8 mouse cellular contexts compared by ENCODE assay signal in the genomic region with DNA sequence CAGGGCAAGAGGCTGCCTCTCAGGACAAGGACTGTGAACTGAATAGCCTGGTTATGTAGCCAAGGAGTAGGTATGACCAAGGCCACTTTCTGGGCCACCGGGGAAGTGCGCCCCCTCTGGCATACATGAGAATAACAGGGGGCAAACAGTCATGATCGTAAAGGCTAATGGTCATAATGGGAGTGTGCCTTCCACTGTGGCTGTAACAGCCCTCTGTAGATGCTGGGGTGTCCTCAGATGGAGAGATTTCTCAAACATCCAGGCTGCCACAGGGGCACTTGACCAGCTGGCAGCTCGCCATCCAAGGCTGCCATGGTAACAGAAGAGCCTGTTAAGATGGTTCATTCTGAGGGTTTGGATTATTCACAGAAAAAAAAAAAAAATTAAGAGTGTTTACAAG.
A peak's percentile ranks its signal among the peaks of the same experiment; 100 is the strongest.
DNase-seq lines count a peak whose midpoint lies in the region; ATAC-seq and TF ChIP-seq lines count a peak whose summit lies in the region.

No protein-coding gene starts in this region.

- no peak overlapping the region for H3K4me2 ChIP-seq in hindbrain, embryonic 11.5 days (replicated peaks; ENCODE audit: low read depth, low read length)
- no peak overlapping the region for H3K4me2 ChIP-seq in hindbrain, embryonic 13.5 days

- no peak overlapping the region for H3K27ac ChIP-seq in hindbrain, embryonic 11.5 days (ENCODE audit: low read depth, low read length)
- H3K27ac ChIP-seq in hindbrain, embryonic 13.5 days = no peak overlapping the region
- H3K27ac ChIP-seq in testis, adult 2 months (ENCODE audit: control insufficient read depth, insufficient read depth, low read depth, low read length) = no peak overlapping the region
- no peak overlapping the region for H3K27ac ChIP-seq in cortical plate, adult 2 months (ENCODE audit: insufficient read depth, low read length)
- no peak overlapping the region for H3K27ac ChIP-seq in small intestine, adult 2 months (ENCODE audit: insufficient read depth, low read depth, low read length)

- DNase-seq in hindbrain, embryonic 11.5 days (ENCODE audit: low spot score) = peak; percentile 31
- DNase-seq in testis, postnatal 14 days (ENCODE audit: low spot score) = no peak
- DNase-seq in heart, adult 18-20 months = no peak
- no peak for DNase-seq in urinary bladder, postnatal 14 days (ENCODE audit: low spot score)

- H3K27me3 ChIP-seq in hindbrain, embryonic 11.5 days (ENCODE audit: control insufficient read depth, insufficient read depth, low read length) = no peaks in the 10 kb centered on the region
- no peaks in the 10 kb centered on the region for H3K27me3 ChIP-seq in hindbrain, embryonic 13.5 days
- H3K27me3 ChIP-seq in testis, adult 2 months (ENCODE audit: control insufficient read depth, insufficient read depth, low read length) = no peaks in the 10 kb centered on the region
- no peaks in the 10 kb centered on the region for H3K27me3 ChIP-seq in small intestine, adult 2 months (ENCODE audit: control insufficient read depth, insufficient read depth, low read length)

- H3K9ac ChIP-seq in hindbrain, embryonic 11.5 days (ENCODE audit: low read depth, low read length) = no peak overlapping the region
- no peak overlapping the region for H3K9ac ChIP-seq in hindbrain, embryonic 13.5 days

- H3K36me3 ChIP-seq in hindbrain, embryonic 11.5 days (ENCODE audit: control insufficient read depth, insufficient read depth, low read length) = 0 out of 2 replicates have a peak, but pooled peaks cover 5% of the 10 kb centered on the region
- H3K36me3 ChIP-seq in hindbrain, embryonic 13.5 days = peaks cover 48% of the 10 kb centered on the region
- H3K36me3 ChIP-seq in testis, adult 2 months (ENCODE audit: control insufficient read depth, insufficient read depth, low read length) = no peaks in the 10 kb centered on the region
- peaks cover 29% of the 10 kb centered on the region for H3K36me3 ChIP-seq in small intestine, adult 2 months (ENCODE audit: control insufficient read depth, insufficient read depth, low read length)

- H3K9me3 ChIP-seq in hindbrain, embryonic 11.5 days (ENCODE audit: control insufficient read depth, low read length) = no peaks in the 10 kb centered on the region
- H3K9me3 ChIP-seq in hindbrain, embryonic 13.5 days = no peaks in the 10 kb centered on the region

- no peak overlapping the region for H3K4me3 ChIP-seq in hindbrain, embryonic 11.5 days (ENCODE audit: low read depth, low read length)
- no peak overlapping the region for H3K4me3 ChIP-seq in hindbrain, embryonic 13.5 days
- H3K4me3 ChIP-seq in testis, adult 2 months (ENCODE audit: control insufficient read depth, low read depth, low read length) = no peak overlapping the region
- H3K4me3 ChIP-seq in cortical plate, adult 2 months (ENCODE audit: insufficient read depth, low read length) = no peak overlapping the region
- H3K4me3 ChIP-seq in small intestine, adult 2 months (ENCODE audit: low read depth, low read length) = no peak overlapping the region

- TF ChIP-seq CTCF in testis, adult 2 months (IDR thresholded peaks at IDR 0.05; ENCODE audit: control insufficient read depth, insufficient read depth, insufficient replicate concordance, low read depth, low read length) = peak; percentile 70; the same call in 1 of the 2 replicates
- peak; percentile 36 for TF ChIP-seq CTCF in cortical plate, adult 2 months (IDR thresholded peaks at IDR 0.05; ENCODE audit: extremely low read depth, insufficient read depth, low read length)
- TF ChIP-seq CTCF in small intestine, adult 2 months (IDR thresholded peaks at IDR 0.05; ENCODE audit: extremely low read depth, insufficient read length, insufficient replicate concordance, low read depth, low read length) = peak; percentile 49; the same call in 1 of the 2 replicates

- no peaks in the 10 kb centered on the region for H3K4me1 ChIP-seq in hindbrain, embryonic 11.5 days (replicated peaks; ENCODE audit: control insufficient read depth, insufficient read depth, low read length)
- peaks cover 76% of the 10 kb centered on the region for H3K4me1 ChIP-seq in hindbrain, embryonic 13.5 days (replicated peaks)
- no peaks in the 10 kb centered on the region for H3K4me1 ChIP-seq in testis, adult 2 months (ENCODE audit: control insufficient read depth, insufficient read depth, low read length)
- H3K4me1 ChIP-seq in cortical plate, adult 2 months (ENCODE audit: control insufficient read depth, insufficient read depth, low read length) = peaks cover 2% of the 10 kb centered on the region; the same call in 1 of the 2 replicates
- H3K4me1 ChIP-seq in small intestine, adult 2 months (ENCODE audit: control insufficient read depth, insufficient read depth, insufficient read length, low read length) = peaks cover 2% of the 10 kb centered on the region; the same call in 1 of the 2 replicates

- WGBS in hindbrain, embryonic 11.5 days = 78% methylated on average over 4 of the region's 4 CpGs
- WGBS in hindbrain, embryonic 13.5 days = 73% methylated on average over 4 of the region's 4 CpGs
- 76% methylated on average over 4 of the region's 4 CpGs for WGBS in small intestine, adult 2 months

- no peak for ATAC-seq in hindbrain, embryonic 11.5 days (ENCODE audit: low FRiP score)
- ATAC-seq in hindbrain, embryonic 13.5 days (ENCODE audit: low FRiP score) = no peak

- no peak for TF ChIP-seq POLR2A in testis, adult 2 months (IDR thresholded peaks at IDR 0.05; ENCODE audit: control insufficient read depth, low read depth, low read length)
- no peak for TF ChIP-seq POLR2A in cortical plate, adult 2 months (IDR thresholded peaks at IDR 0.05; ENCODE audit: extremely low read depth, insufficient read depth, low read length)
- no peak for TF ChIP-seq POLR2A in small intestine, adult 2 months (IDR thresholded peaks at IDR 0.05; ENCODE audit: low read depth, low read length)
